Mouse (Mus musculus): ENCODE measurements around the gene Kat8. TPM values are rescaled to one million over a fixed set of nuclear protein-coding genes. Genes with fewer than 3 reads are reported as not detected.

Gene Kat8
- total RNA-seq, 2 experiments from 2014 or later, result 34.7 to 35.4 TPM

DNA sequence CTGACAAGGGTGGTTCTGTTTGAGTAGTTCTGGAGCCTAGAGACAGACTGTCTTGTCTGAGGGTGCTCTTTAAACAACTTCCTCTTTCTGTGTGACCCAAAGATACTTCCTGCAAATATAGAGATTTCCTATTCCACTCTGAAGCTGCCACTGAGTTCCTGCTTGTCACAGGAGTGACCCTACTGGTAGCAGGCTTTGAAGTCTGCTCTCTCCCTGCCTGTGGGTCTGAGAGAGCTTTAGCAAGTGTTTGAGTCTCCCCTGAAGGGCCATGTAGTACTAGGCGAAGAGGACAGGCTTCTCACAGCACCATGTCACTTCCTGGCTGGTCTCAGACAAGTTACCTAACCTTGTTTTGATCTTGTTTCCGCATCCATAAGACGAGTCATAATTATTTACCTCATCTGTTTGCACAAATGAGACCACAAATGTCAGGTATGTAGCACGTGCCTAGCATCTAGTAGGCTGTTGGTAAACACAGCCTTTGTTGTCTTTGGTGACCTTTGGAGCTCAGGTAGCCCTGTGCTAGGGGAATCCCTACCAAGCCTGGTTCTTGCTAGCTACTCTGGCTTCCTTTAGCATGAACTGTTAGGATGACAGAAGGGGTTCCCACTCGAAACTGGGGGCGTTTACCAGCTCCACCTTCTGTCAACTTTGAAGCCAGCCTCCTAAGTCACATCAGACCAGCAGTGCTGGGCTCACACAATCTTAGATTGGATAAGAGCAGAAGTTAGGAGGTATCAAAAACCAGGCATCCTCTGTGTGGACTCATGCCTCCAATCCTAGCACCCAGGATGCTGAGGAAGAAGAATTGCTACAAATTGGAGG, 10.3 kb downstream of the Kat8 start:
- intact Hi-C loops (cut with DNase I), result no loop called here
- Histone ChIP-seq H3K4me3 (no peak overlapping the region), H3K27ac (peak overlapping the region; percentile 44)
- DNase-seq (ENCODE audit: extremely low spot score in 1 of 2, low spot score in 2 of 2), result no peak
- TF ChIP-seq CTCF (IDR thresholded peaks at IDR 0.05), result no peak

DNA sequence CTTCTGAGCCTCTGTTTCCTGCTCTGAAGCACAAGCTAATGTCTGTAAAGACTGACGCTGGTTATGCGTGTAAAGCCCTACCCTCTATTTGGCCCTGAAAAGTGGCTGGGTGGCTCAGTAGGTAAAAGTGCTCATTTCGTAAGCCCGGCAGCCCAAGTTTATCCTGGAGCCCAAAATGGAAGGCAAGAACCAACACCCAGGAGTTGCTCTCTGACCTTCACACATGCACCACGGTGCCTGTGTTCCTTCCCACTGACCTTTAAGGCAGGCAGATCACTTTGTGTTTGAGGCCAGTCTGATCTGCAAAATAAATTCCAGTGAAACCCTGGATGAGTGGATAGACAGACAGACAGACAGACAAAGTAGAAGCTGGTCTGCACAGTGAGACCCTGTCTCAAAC, 11.4 kb downstream of the Kat8 start:
- H3K4me3 ChIP-seq, result no peak overlapping the region
- H3K27ac ChIP-seq, result no peak overlapping the region
- TF ChIP-seq CTCF (IDR thresholded peaks at IDR 0.05), result no peak
- DNase-seq (ENCODE audit: extremely low spot score in 1 of 2, low spot score in 2 of 2), result no peak
- intact Hi-C loops (cut with DNase I), result no loop called here

DNA sequence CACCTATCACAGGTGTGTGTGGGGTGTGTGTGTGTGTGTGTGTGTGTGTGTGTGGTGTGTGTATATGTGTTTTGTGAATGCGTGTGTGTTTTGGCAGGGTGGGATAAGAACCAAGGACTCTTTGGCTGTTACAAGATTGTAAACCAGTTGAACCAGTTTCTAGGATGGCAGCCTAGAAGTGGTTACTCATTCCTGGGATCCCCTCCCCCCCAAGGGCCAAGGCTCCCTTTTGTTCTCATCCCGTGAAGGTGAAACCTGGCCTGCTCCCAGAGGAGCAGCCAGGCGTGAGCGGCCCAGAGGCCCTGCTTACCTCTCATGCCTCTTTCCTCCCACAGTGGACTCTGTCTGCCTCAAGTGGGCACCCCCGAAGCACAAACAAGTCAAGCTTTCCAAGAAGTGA, 12.9 kb downstream of the Kat8 start:
- H3K4me3 ChIP-seq, result no peak overlapping the region
- no peak overlapping the region for H3K27ac ChIP-seq
- TF ChIP-seq CTCF (IDR thresholded peaks at IDR 0.05), result no peak
- intact Hi-C loops (cut with DNase I), result no loop called here
- no peak for DNase-seq (ENCODE audit: extremely low spot score in 1 of 2, low spot score in 2 of 2)

DNA sequence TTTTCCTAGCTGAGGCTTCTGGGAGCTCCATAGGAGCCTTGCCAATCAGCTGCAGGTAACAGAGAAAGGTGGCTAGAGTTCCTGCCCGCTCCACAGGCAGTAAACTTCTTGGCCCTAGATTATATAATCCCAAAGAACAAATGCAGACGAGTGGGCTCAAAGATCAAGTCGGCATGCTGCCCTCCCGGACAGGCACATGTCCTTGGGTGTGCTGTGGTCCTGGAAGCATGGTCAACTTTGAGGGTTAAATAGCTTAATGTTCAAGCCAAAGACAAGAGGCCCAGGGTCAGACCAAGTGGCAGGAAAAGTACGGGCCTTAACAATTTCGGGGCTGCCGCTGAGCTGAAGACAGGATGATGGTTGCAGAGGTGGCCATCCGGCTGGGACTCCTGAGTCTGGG, 13.8 kb downstream of the Kat8 start:
- Histone ChIP-seq H3K27ac (no peak overlapping the region), H3K4me3 (no peak overlapping the region)
- intact Hi-C loops (cut with DNase I), result no loop called here
- TF ChIP-seq CTCF (IDR thresholded peaks at IDR 0.05), result no peak
- no peak for DNase-seq (ENCODE audit: extremely low spot score in 1 of 2, low spot score in 2 of 2)

DNA sequence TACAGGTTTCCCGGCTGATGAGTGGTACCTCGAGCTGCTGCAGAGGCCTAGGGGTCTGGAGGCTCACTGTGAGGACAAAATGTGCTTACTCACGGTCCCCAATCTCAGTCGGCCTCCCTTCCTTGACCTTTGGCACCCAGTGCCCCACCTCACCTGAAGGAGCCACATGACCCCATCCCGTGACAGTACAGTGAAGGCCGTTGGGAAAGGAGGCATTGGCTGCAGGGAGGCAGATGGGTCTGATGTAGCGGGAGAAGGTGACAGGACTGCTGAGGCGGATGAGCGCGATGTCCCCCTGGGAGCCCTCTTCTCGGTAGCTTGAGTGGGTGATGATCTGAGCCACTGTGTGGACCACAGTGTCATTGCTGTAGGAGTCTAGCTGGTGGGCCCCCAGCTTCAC, 14.5 kb downstream of the Kat8 start:
- intact Hi-C loops (cut with DNase I), result no loop called here
- Histone ChIP-seq H3K27ac (no peak overlapping the region), H3K4me3 (no peak overlapping the region)
- TF ChIP-seq CTCF (IDR thresholded peaks at IDR 0.05), result no peak
- DNase-seq (ENCODE audit: extremely low spot score in 1 of 2, low spot score in 2 of 2), result no peak

DNA sequence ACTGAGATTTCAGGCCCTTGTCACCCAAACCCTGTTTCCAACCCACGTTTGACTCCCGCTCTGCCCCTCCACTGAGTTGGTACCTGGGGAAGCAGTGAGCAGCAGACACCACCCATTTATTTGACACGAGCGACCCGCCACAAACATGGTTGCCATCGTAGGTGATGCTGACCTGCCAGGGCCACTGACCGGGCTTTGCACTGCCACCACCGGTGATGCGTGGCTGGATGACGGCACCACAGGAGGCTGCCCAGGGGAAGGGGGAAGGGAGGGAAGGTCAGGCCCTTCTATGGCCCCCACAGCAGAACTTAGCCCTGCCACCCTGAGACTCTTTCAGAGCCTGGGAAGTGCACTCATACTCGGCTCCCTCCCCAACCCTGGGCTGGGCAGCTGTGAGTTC, 15.4 kb downstream of the Kat8 start:
- DNase-seq (ENCODE audit: extremely low spot score in 1 of 2, low spot score in 2 of 2), result no peak
- TF ChIP-seq CTCF (IDR thresholded peaks at IDR 0.05), result no peak
- Histone ChIP-seq H3K27ac (no peak overlapping the region), H3K4me3 (no peak overlapping the region)
- intact Hi-C loops (cut with DNase I), result no loop called here

DNA sequence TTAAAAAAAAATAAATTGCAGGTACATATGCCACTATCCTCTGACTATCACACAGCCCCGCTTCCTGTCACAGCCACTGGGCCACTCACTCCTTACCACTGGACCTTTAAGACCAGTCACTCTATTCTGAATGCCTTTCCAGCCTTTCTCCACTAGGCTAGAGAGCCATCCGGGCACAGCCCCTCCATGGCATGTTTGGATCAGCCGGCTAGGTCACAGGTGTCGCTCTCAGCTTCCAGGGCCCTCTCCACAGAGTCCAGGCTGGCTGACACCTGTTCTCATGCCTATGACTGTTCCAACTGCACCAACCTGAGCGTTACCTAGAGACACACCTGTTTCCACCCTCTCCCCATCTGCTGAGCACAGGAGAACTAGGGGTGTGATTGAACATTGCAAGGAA, 16.3 kb downstream of the Kat8 start:
- Histone ChIP-seq H3K27ac (no peak overlapping the region), H3K4me3 (no peak overlapping the region)
- DNase-seq (ENCODE audit: extremely low spot score in 1 of 2, low spot score in 2 of 2), result no peak
- intact Hi-C loops (cut with DNase I), result no loop called here
- no peak; the same call in 1 of the 2 replicates for TF ChIP-seq CTCF (IDR thresholded peaks at IDR 0.05)

DNA sequence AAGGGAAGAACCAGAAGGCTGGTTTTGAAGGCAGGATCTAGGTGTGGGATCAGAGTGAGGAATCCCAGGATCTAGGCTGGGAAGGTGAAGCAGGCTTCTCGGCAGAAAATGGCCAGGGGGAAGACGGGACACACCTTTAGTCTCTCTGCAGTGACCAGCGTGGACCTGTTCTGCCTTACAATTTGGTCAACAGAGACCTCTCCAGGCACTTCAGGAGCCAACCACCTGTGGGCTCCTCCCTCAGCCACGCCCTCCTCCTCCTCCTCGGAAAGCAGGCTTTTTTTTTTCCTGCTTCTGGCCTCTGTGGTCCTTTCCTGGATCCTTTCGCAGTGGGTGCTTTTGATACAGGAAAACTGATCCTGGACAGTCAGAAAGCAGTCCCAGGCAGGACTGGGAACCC, 17.6 kb downstream of the Kat8 start, which contains the start of gene Prss8:
Prss8 (minus strand) TSS at position 182 of the 400 bp plus-strand sequence.
- no peak for TF ChIP-seq CTCF (IDR thresholded peaks at IDR 0.05)
- no peak for DNase-seq (ENCODE audit: extremely low spot score in 1 of 2, low spot score in 2 of 2)
- Histone ChIP-seq H3K4me3 (no peak within 1 kb of the TSS), H3K27ac (no peak within 1 kb of the TSS)
- intact Hi-C loops (cut with DNase I), result no loop called here

DNA sequence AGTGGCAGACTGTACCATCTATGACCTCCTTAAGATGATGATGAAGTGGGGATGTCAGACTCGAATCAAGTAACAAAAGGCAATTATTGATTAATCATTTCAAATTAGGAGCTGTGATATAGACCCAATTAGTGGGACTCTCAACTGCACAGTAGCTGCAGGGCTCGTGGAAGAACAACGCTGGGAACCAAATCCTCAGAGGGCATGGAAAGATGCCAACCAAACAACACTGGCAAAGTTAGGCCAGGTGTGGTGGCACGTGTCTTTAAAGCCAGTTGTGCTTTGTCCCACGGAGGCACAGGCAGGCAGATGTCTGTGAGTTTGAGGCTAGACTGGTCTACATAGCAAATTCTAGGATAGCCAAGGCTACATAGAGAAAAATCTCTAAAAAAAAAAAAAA, 18.3 kb downstream of the Kat8 start:
- intact Hi-C loops (cut with DNase I), result no loop called here
- TF ChIP-seq CTCF (IDR thresholded peaks at IDR 0.05), result no peak

DNA sequence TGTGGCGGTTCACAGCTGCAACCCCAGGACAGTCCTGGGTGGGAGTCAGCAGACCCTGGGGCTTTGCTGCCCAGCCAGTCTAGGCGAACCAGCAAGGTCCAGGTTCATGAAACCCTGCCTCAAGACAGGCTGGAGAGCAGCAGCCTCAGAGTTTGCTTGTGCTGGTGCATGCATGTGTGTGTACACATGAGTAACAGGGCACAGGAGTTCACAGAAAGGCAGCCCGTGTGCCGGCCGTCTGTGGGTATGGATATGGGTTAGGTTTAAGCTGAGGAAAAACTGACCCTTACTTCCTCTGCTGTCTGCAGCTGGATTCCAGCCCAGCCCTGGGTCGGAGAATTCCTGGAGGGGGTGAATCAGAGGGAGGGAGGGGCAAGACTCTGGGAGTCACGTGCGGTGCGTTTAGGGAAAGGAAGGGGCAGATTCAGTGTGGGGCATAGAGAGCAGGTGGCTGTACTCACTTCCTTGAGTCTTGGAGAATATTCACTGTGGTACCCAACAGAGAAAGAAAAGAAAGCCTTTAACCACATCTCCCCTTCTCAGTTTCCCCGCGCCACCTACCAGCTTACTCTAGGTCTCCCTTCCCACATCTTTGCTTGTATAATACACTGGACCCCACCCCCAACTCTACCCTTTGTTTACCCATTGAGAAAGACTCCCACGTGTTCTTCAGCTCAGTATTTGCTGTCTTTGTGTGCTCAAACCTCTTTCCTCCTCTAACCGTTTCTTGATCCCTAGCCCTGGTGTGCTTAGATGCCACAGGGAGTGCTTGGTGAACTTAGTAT, 19.2 kb downstream of the Kat8 start:
- intact Hi-C loops (cut with DNase I), result no loop called here
- no peak for DNase-seq (ENCODE audit: extremely low spot score in 1 of 2, low spot score in 2 of 2)
- TF ChIP-seq CTCF (IDR thresholded peaks at IDR 0.05), result no peak
- H3K4me3 ChIP-seq, result no peak overlapping the region
- H3K27ac ChIP-seq, result no peak overlapping the region

More for the DNA sequence above, 18.3 kb downstream of the Kat8 start:
- DNase-seq (ENCODE audit: extremely low spot score in 1 of 2, low spot score in 2 of 2), result no peak
- Histone ChIP-seq H3K4me3 (no peak overlapping the region), H3K27ac (no peak overlapping the region)

DNA sequence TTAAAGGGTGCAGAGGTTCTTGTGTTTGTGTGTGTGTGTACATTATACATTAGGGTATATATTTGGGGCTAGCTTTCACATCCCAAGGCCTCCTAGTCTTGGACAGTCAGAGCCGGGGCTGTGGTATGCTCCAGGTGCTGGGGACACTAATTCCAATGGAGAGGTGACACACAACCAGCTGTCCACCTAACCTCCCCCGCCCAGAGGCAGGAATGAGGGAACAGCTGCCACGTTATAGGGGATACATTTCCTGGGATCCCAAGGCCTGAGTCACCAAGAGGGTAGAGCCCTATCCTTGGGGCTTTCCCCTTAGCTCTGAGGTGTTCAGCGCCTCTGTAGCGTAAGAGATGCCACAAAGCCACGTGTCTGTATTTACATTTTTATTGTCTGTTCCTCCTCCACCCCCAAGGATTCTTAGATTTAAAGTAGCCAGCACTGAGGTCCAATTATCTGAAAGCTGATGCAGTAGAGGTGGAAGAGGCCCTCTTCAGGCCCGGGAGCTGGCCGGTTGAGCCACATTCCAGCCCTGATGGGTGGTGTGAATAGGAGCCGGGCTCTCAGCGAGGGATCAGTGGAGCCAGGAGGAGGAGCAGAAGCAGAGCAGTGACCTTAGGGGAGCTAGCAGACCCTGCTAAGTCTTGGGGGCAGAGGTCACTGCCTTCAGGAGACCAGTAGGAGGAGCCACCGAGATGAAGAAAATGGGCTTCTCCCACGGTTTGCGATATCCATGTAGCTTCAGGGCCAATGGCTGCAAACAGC, 20.1 kb downstream of the Kat8 start:
- intact Hi-C loops (cut with DNase I), result no loop called here
- H3K4me3 ChIP-seq, result no peak overlapping the region
- TF ChIP-seq CTCF (IDR thresholded peaks at IDR 0.05), result no peak
- no peak overlapping the region for H3K27ac ChIP-seq
- no peak for DNase-seq (ENCODE audit: extremely low spot score in 1 of 2, low spot score in 2 of 2)

DNA sequence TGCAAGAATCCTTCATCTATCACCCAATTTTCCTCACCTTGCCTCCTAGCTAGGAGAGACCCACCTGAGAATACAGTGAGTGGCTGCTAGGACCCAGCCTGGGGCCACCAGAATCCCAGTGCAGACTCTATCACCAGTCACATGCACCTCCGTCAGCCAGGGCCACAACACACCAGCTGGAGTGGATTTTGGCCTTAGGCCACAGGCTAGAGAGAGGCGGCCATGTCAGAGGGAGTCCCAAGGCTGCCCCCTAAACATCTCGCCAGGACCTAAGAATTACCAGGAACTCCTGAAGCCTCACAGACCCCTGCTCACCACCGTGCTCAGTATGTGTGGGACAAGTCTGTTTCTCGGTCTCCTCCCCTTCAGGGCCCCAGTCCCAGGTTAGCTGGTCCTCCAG, 21.8 kb downstream of the Kat8 start:
- no peak for TF ChIP-seq CTCF (IDR thresholded peaks at IDR 0.05)
- intact Hi-C loops (cut with DNase I), result loop anchor here (2.0 kb wide), 1 partner anchor 21 kb away; the partner anchor contains the start of gene Kat8
- no peak for DNase-seq (ENCODE audit: extremely low spot score in 1 of 2, low spot score in 2 of 2)
- no peak overlapping the region for H3K27ac ChIP-seq
- H3K4me3 ChIP-seq, result no peak overlapping the region

Measured in left cerebral cortex, adult 2 months (tissue).